Mouse (Mus musculus) CH12.LX (cell line): ENCODE data around the gene 9930111J21Rik2. TPM values are rescaled to one million over a fixed set of nuclear protein-coding genes. Genes with fewer than 3 reads are reported as not detected.

Experiments
- DNase-seq: peaks from one replicate; pipeline ENCODE4 v3.0.0-alpha.2; 2013; ENCODE audit errors: extremely low read depth
- H3K27ac ChIP-seq: 2 replicates; pipeline ENCODE4 v1.5.1; 2012; ENCODE audit warnings: low read depth, mild to moderate bottlenecking, control low read depth, moderate library complexity; ENCODE audit not compliant: insufficient read depth
- H3K27me3 ChIP-seq: replicated peaks from 2 replicates; pipeline ENCODE3; 2012; ENCODE audit warnings: inconsistent platforms
- H3K36me3 ChIP-seq, 2 experiments: replicated peaks in 1 of 2; 2 replicates each; pipeline versions ENCODE3 to v1.6.1; 2012; ENCODE audit warnings: inconsistent platforms in 1 of 2, low read length in 1 of 2, mild to moderate bottlenecking in 1 of 2, mixed read lengths in 1 of 2, moderate library complexity in 1 of 2; ENCODE audit not compliant: control insufficient read depth in 1 of 2, insufficient read depth in 1 of 2
- H3K4me1 ChIP-seq, 2 experiments: 2 replicates each; pipeline ENCODE4 v1.6.1; 2012; ENCODE audit warnings: inconsistent platforms in 1 of 2, moderate library complexity in 1 of 2; ENCODE audit not compliant: insufficient read depth in 2 of 2, control insufficient read depth in 1 of 2
- H3K4me2 ChIP-seq: 2 replicates; pipeline ENCODE4 v1.6.1; 2012; ENCODE audit warnings: low read depth, mild to moderate bottlenecking, control low read depth; ENCODE audit not compliant: poor library complexity, insufficient read depth, severe bottlenecking
- H3K4me3 ChIP-seq, 3 experiments: fragments of 150-350 bp in 1 of 3; sonication (generic) in 1 of 3; replicated peaks in 1 of 3; 2 replicates each; pipeline versions ENCODE3 to v1.5.1; 2011 to 2012; ENCODE audit warnings: low read depth in 2 of 3, low read length in 2 of 3, mild to moderate bottlenecking in 2 of 3, moderate library complexity in 2 of 3, control low read depth in 1 of 3, improper control_type of control experiment in 1 of 3, inconsistent platforms in 1 of 3, mixed read lengths in 1 of 3; ENCODE audit not compliant: poor library complexity in 1 of 3
- H3K79me2 ChIP-seq: replicated peaks from 2 replicates; pipeline ENCODE4 v1.6.1; 2012; ENCODE audit warnings: mild to moderate bottlenecking, moderate library complexity; ENCODE audit not compliant: control insufficient read depth, poor library complexity, insufficient read depth, severe bottlenecking; ENCODE audit errors: extremely low read depth
- H3K9ac ChIP-seq: 2 replicates; pipeline ENCODE4 v1.6.1; 2012; ENCODE audit warnings: low read depth, mild to moderate bottlenecking, control low read depth, moderate library complexity; ENCODE audit not compliant: insufficient read depth
- H3K9me3 ChIP-seq: replicated peaks from 2 replicates; pipeline ENCODE3; 2012; ENCODE audit warnings: low read length, inconsistent platforms, mixed read lengths
- BHLHE40 ChIP-seq: IDR thresholded peaks from 2 replicates; pipeline ENCODE4 v1.6.1; 2011; ENCODE audit warnings: mild to moderate bottlenecking, low read depth, low read length, improper control_type of control experiment
- E2F4 ChIP-seq: IDR thresholded peaks from 2 replicates; pipeline ENCODE4 v1.6.1; 2011; ENCODE audit warnings: low read depth, low read length, improper control_type of control experiment; ENCODE audit not compliant: insufficient replicate concordance
- EP300 ChIP-seq: IDR thresholded peaks from 2 replicates; pipeline ENCODE4 v1.6.1; 2011; ENCODE audit warnings: low read length, improper control_type of control experiment
- ETS1 ChIP-seq: conservative IDR thresholded peaks from 2 replicates; pipeline ENCODE4 v1.6.1; 2012; ENCODE audit warnings: low read depth, mild to moderate bottlenecking, inconsistent platforms, low read length, improper control_type of control experiment, moderate library complexity
- GABPA ChIP-seq: IDR thresholded peaks from 2 replicates; pipeline ENCODE4 v1.6.1; 2012; ENCODE audit warnings: low read depth, low read length, improper control_type of control experiment, inconsistent platforms; ENCODE audit not compliant: insufficient replicate concordance
- IRF4 ChIP-seq: IDR thresholded peaks from 2 replicates; pipeline ENCODE4 v1.6.1; 2014; ENCODE audit warnings: low read depth, mild to moderate bottlenecking, inconsistent platforms, low read length, improper control_type of control experiment
- JUND ChIP-seq: conservative IDR thresholded peaks from 2 replicates; pipeline ENCODE4 v1.6.1; 2011; ENCODE audit warnings: low read depth, low read length, improper control_type of control experiment
- MAFK ChIP-seq: IDR thresholded peaks from 2 replicates; pipeline ENCODE4 v1.6.1; 2011; ENCODE audit warnings: low read length, improper control_type of control experiment; ENCODE audit not compliant: insufficient replicate concordance
- MAX ChIP-seq: IDR thresholded peaks from 2 replicates; pipeline ENCODE4 v1.6.1; 2011; ENCODE audit warnings: low read length, improper control_type of control experiment
- MAZ ChIP-seq: IDR thresholded peaks from 2 replicates; pipeline ENCODE4 v1.6.1; 2012; ENCODE audit warnings: low read depth, mild to moderate bottlenecking, inconsistent platforms, low read length, improper control_type of control experiment, moderate library complexity
- MEF2A ChIP-seq: IDR thresholded peaks from 2 replicates; pipeline ENCODE4 v1.6.1; 2014; ENCODE audit warnings: low read depth, mild to moderate bottlenecking, inconsistent platforms, low read length, improper control_type of control experiment, borderline replicate concordance
- NRF1 ChIP-seq: IDR thresholded peaks from 2 replicates; pipeline ENCODE4 v1.6.1; 2014; ENCODE audit warnings: low read depth, mild to moderate bottlenecking, inconsistent platforms, low read length, improper control_type of control experiment, moderate library complexity
- POLR2A ChIP-seq: IDR thresholded peaks from 2 replicates; pipeline ENCODE4 v1.6.1; 2011; ENCODE audit warnings: low read depth, mild to moderate bottlenecking, improper control_type of control experiment, low read length
- POLR2AphosphoS2 ChIP-seq: IDR thresholded peaks from 2 replicates; pipeline ENCODE4 v1.6.1; 2011; ENCODE audit warnings: low read depth, low read length, improper control_type of control experiment
- RCOR1 ChIP-seq: conservative IDR thresholded peaks from 2 replicates; pipeline ENCODE4 v1.6.1; 2012; ENCODE audit warnings: low read depth, mild to moderate bottlenecking, inconsistent platforms, low read length, improper control_type of control experiment
- SIN3A ChIP-seq: IDR thresholded peaks from 2 replicates; pipeline ENCODE4 v1.6.1; 2012; ENCODE audit warnings: low read length, improper control_type of control experiment, inconsistent platforms
- SMC3 ChIP-seq: IDR thresholded peaks from 2 replicates; pipeline ENCODE4 v1.6.1; 2011; ENCODE audit warnings: low read depth, low read length, improper control_type of control experiment
- TBP ChIP-seq: conservative IDR thresholded peaks from 2 replicates; pipeline ENCODE4 v1.6.1; 2011; ENCODE audit warnings: low read depth, low read length, improper control_type of control experiment
- TCF12 ChIP-seq: IDR thresholded peaks from 2 replicates; pipeline ENCODE4 v1.6.1; 2014; ENCODE audit warnings: low read depth, mild to moderate bottlenecking, inconsistent platforms, low read length, improper control_type of control experiment
- UBTF ChIP-seq: IDR thresholded peaks from 2 replicates; pipeline ENCODE4 v1.6.1; 2012; ENCODE audit warnings: low read depth, mild to moderate bottlenecking, inconsistent platforms, low read length, improper control_type of control experiment, moderate library complexity
- ZC3H11A ChIP-seq: IDR thresholded peaks from 2 replicates; pipeline ENCODE4 v1.6.1; 2012; ENCODE audit warnings: low read depth, mild to moderate bottlenecking, inconsistent platforms, low read length, improper control_type of control experiment
- ZKSCAN1 ChIP-seq: IDR thresholded peaks from 2 replicates; pipeline ENCODE4 v1.6.1; 2012; ENCODE audit warnings: low read depth, inconsistent platforms, low read length, improper control_type of control experiment, borderline replicate concordance
- ZNF384 ChIP-seq: IDR thresholded peaks from 2 replicates; pipeline ENCODE4 v1.6.1; 2012; ENCODE audit warnings: low read depth, low read length, improper control_type of control experiment, inconsistent platforms
- dilution Hi-C: fragments of 300-500 bp; cut with MboI; formaldehyde crosslinking; loops from 2 replicates; pipeline ENCODE4 v1.14.3; 2020; ENCODE audit warnings: low sequenced_read_pairs; ENCODE audit not compliant: extremely low pct_unique_long_range_greater_than_20kb, extremely low pct_ligation_motif_present
- in situ Hi-C: fragments of 300-500 bp; cut with MboI; formaldehyde crosslinking; loops from 3 replicates; pipeline ENCODE4 v1.14.3; 2019; ENCODE audit warnings: low sequenced_read_pairs, low pct_ligation_motif_present, low pct_unique_long_range_greater_than_20kb, mixed read lengths
- polyA plus RNA-seq: library from polyadenylated mRNA; unstranded; fragments of >175 nt; gene quantifications from 2 replicates; pipeline ENCODE4 v1.2.1, GENCODE M21; 2012; ENCODE audit warnings: low read depth; ENCODE audit not compliant: insufficient read length
- total RNA-seq, 2 experiments: library from RNA; depleted of rRNA; stranded (reverse); fragments of 300-350 nt in 1 of 2; fragments of >200 nt in 1 of 2; gene quantifications; 2 replicates each; pipeline ENCODE4 v1.2.3; 2012 to 2014

The 9930111J21Rik2 gene
- total and polyA plus RNA-seq, 3 experiments: 6.9 to 22.7 (median 18.5) TPM

GRCm38 (mm10) chr11:49088990-49089652, 38.1 kb upstream of the 9930111J21Rik2 start:
- Histone ChIP-seq H3K4me3 (no peak overlapping the region), H3K9ac (no peak overlapping the region), H3K4me1 (peaks cover 5 to 38% of the 10 kb centered on the region in 2 experiments), H3K27me3 (no peaks in the 10 kb centered on the region), H3K36me3 (no peaks in the 10 kb centered on the region), H3K9me3 (no peaks in the 10 kb centered on the region), H3K4me2 (peak overlapping the region; percentile 95), H3K27ac (no peak overlapping the region), H3K79me2 (no peaks in the 10 kb centered on the region; the same call in 1 of the 2 replicates)
- in situ Hi-C loops (no loop called here), dilution Hi-C loops (no loop called here)
- no peak for TF ChIP-seq GABPA
- TF ChIP-seq E2F4: no peak
- 0 out of 2 replicates have a peak, but pooled peaks have one; percentile 3 for TF ChIP-seq ZNF384
- no peak for TF ChIP-seq TBP
- no peak for TF ChIP-seq MAZ
- TF ChIP-seq MAFK: no peak
- no peak for TF ChIP-seq SIN3A
- no peak for TF ChIP-seq UBTF
- DNase-seq: no peak

- Histone ChIP-seq H3K4me1 (peaks cover 5 to 49% of the 10 kb centered on the region in 2 experiments), H3K4me3 (peak overlapping the region; percentile 25 to 62 (median 48)), H3K27me3 (no peaks in the 10 kb centered on the region), H3K9me3 (no peaks in the 10 kb centered on the region), H3K36me3 (no peaks in the 10 kb centered on the region), H3K27ac (peak overlapping the region; percentile 37), H3K79me2 (no peaks in the 10 kb centered on the region; the same call in 1 of the 2 replicates), H3K4me2 (peak overlapping the region; percentile 95), H3K9ac (peak overlapping the region; percentile 49)
- no peak for DNase-seq
- in situ Hi-C loops: no loop called here
- TF ChIP-seq ZC3H11A: no peak
- peak; percentile 58; the same call in 1 of the 2 replicates for TF ChIP-seq ETS1
- TF ChIP-seq BHLHE40: peak; percentile 84
- no peak for TF ChIP-seq ZKSCAN1
- no peak for TF ChIP-seq EP300
- TF ChIP-seq RCOR1: no peak
- no peak; the same call in 1 of the 2 replicates for TF ChIP-seq NRF1
- TF ChIP-seq JUND: no peak
- 0 out of 2 replicates have a peak, but pooled peaks have one; percentile 8 for TF ChIP-seq MEF2A
- TF ChIP-seq UBTF: peak; percentile 87
- no peak; the same call in 1 of the 2 replicates for TF ChIP-seq SMC3
- TF ChIP-seq MAX: peak; percentile 43; the same call in 1 of the 2 replicates
- no peak for TF ChIP-seq MAZ
- peak; percentile 63 for TF ChIP-seq TCF12
- TF ChIP-seq E2F4: no peak
- no peak; the same call in 1 of the 2 replicates for TF ChIP-seq SIN3A
- peak; percentile 52; the same call in 1 of the 2 replicates for TF ChIP-seq POLR2A
- TF ChIP-seq IRF4: peak; percentile 16; the same call in 1 of the 2 replicates
- TF ChIP-seq POLR2AphosphoS2: no peak
- dilution Hi-C loops: no loop called here
Observed at GRCm38 (mm10) chr11:49087830-49088616, 37.0 kb upstream of the 9930111J21Rik2 start.
